Mouse (Mus musculus) heart, embryonic 16.5 days (tissue): ENCODE data around the gene Mllt6. TPM values are rescaled to one million over a fixed set of nuclear protein-coding genes. Genes with fewer than 3 reads are reported as not detected.
"Not testable (repeated sequence)": the region's sequence is repeated elsewhere in the genome, so short reads cannot be mapped to it uniquely, and the experiment has no call there.

ENCODE experiments used
- ATAC-seq: fragments of 200-750 bp; cut with Nextera tagmentation; replicated peaks from 2 replicates; pipeline ENCODE4 v1.8.0; 2017; ENCODE audit warnings: moderate number of reproducible peaks; ENCODE audit not compliant: insufficient read depth, low FRiP score; ENCODE audit errors: extremely low read depth
- H3K27ac ChIP-seq: fragments of 300-500 bp; sonication (generic); 2 replicates; pipeline ENCODE4 v1.5.1; 2014; ENCODE audit warnings: mild to moderate bottlenecking, low read length, control low read depth, moderate library complexity
- H3K27me3 ChIP-seq: fragments of 300-500 bp; sonication (generic); 2 replicates; pipeline ENCODE4 v1.6.1; 2014; ENCODE audit warnings: low read length, mixed read lengths; ENCODE audit not compliant: control insufficient read depth, insufficient read depth
- H3K36me3 ChIP-seq: fragments of 300-500 bp; sonication (generic); 2 replicates; pipeline ENCODE4 v1.6.1; 2014; ENCODE audit not compliant: control insufficient read depth, insufficient read depth
- H3K4me1 ChIP-seq: fragments of 300-500 bp; sonication (generic); 2 replicates; pipeline ENCODE4 v1.6.1; 2014; ENCODE audit warnings: low read length, mixed read lengths; ENCODE audit not compliant: control insufficient read depth, insufficient read depth
- H3K4me2 ChIP-seq: fragments of 300-500 bp; sonication (generic); 2 replicates; pipeline ENCODE4 v1.6.1; 2014; ENCODE audit warnings: low read depth, mild to moderate bottlenecking, control low read depth, low read length
- H3K4me3 ChIP-seq: fragments of 300-500 bp; sonication (generic); 2 replicates; pipeline ENCODE4 v1.5.1; 2014; ENCODE audit warnings: mild to moderate bottlenecking, control low read depth, low read length
- H3K9ac ChIP-seq: fragments of 300-500 bp; sonication (generic); 2 replicates; pipeline ENCODE4 v1.6.1; 2014; ENCODE audit warnings: low read length, control low read depth
- H3K9me3 ChIP-seq: fragments of 300-500 bp; sonication (generic); replicated peaks from 2 replicates; pipeline ENCODE4 v1.6.1; 2016; ENCODE audit warnings: low read length; ENCODE audit not compliant: control insufficient read depth
- WGBS: fragments of 180-500 bp; shearing (Covaris S2); extraction: QIAGEN DNeasy Blood & Tissue Kit; methylation state at CpG from one replicate; pipeline ENCODE4 v1.1.7; 2014; 5-methylcytosine and 5-hydroxymethylcytosine counted together
- polyA plus RNA-seq: library from polyadenylated mRNA; unstranded; fragments of >200 nt; fragmentation: Nextera tagmentation; extraction: Ambion mirVana; gene quantifications from 2 replicates; pipeline ENCODE4 v1.2.1, GENCODE M21; 2015

Gene Mllt6
- polyA plus RNA-seq, 1 experiment from 2014 or later = 2.1 TPM

DNA sequence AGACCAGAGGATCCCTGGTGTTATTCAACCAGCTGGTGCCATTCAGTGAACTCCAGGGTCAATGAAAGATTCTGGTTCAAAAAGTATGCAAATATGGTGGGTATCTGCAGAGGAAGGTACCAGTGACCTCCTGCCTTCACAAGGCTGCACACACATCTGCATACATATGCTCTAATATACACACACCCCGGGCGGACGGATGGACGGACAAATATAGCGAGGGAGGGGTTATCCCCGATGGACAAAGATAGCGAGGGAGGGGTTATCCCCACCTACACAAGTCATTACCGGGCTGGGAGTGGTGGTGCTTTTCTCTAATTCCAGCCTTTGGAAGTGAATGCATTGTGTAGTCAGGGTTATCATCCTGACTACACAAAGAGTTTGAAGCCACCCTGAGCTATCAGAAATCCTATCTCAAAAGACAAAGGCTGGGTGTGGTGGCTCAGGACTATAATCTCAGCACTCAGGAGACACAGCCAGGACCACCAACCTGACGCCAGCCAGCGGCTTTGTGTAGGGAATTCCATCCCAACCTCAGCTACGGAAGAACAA lies 27.7 kb upstream of the Mllt6 start:
- ATAC-seq = no peak
- Histone ChIP-seq H3K9ac (no peak overlapping the region), H3K4me3 (no peak overlapping the region), H3K9me3 (no peaks in the 10 kb centered on the region), H3K4me1 (no peaks in the 10 kb centered on the region), H3K36me3 (no peaks in the 10 kb centered on the region), H3K4me2 (no peak overlapping the region), H3K27ac (no peak overlapping the region), H3K27me3 (peaks cover 12% of the 10 kb centered on the region)
- 68% methylated on average over 11 of the region's 11 CpGs for WGBS

DNA sequence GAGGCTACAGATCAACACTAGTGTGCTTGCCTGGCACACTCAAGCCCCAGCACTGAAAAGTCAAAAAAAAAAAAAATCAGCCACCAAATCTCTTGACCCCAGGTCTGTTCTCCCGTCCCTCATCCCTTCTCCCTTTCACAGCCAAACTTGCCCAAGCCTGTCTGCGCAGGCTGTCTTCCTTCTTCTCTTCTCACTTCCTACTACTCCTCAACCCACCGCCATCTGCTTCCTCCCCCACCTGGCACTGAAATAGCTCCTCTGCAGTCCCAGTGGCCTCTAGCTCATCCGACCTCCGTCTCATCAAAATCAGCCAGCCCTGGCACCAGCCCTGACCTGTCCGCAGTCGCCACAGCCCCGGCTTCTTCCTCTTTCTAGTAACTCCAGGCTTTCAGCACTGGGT lies 21.5 kb upstream of the Mllt6 start:
- no peaks in the 10 kb centered on the region for H3K36me3 ChIP-seq
- H3K27ac ChIP-seq = no peak overlapping the region
- no peak overlapping the region for H3K9ac ChIP-seq

DNA sequence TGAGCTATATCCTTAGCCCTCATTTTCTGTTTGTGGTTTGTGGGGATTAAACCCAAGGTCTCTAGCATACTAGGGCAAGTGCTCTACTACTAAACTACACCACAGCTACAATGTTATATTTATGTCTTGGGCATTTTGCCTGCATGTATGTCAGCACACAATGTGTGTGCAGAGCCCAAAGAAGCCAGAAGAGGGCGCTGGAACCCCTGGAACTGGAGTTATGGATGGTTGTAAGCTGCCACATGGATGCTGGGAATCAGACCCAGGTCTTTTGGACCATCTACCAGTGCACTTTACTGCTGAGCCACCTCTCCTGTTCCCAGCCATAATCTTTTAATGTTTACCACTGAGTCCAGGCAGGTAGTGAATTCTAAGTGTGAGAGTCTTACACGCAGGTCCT lies 20.5 kb upstream of the Mllt6 start:
- Histone ChIP-seq H3K4me1 (no peaks in the 10 kb centered on the region), H3K9me3 (peaks cover 3% of the 10 kb centered on the region), H3K27ac (no peak overlapping the region), H3K27me3 (no peaks in the 10 kb centered on the region), H3K4me3 (no peak overlapping the region), H3K36me3 (no peaks in the 10 kb centered on the region), H3K4me2 (no peak overlapping the region), H3K9ac (no peak overlapping the region)
- no peak for ATAC-seq
- 54% methylated on average over 2 of the region's 2 CpGs for WGBS

More for the DNA sequence above, 21.5 kb upstream of the Mllt6 start:
- H3K9me3 ChIP-seq = peaks cover 3% of the 10 kb centered on the region
- no peak overlapping the region for H3K4me2 ChIP-seq
- no peaks in the 10 kb centered on the region for H3K4me1 ChIP-seq
- H3K4me3 ChIP-seq = no peak overlapping the region
- no peaks in the 10 kb centered on the region for H3K27me3 ChIP-seq
- ATAC-seq = no peak
- 40% methylated on average over 8 of the region's 8 CpGs for WGBS

DNA sequence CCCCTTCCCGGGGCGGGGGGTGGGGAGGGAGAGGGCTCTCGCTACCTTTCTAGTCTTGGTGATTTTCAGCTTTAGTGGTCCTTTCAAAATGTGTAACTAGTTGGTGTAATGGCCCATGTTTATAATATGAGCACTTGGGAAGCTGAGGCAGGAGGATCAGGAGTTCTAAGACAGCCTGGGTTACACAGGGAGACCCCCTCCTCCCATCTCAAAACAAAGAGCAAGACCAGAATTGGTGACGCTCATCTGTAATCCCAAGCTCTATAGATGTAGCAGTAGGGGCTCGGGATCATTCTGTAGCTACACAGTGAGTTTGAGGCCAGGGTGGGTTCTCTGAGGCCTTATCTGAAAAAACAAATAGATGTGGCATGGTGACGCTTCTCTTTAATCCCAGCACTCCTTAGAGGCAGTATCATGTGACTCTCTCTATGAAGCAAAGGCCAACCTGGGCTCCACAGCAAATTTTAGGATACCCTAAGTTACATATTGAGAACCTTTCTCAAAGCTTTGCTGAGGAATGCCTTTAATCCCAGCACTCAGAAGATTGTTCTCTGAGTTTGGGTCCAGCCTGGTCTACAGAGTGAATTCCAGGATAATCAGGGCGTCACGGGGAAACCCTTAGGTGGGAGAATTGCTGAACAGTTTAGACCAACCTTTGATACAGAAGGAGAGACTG lies 19.7 kb upstream of the Mllt6 start:
- H3K27ac ChIP-seq = no peak overlapping the region
- no peak overlapping the region for H3K4me2 ChIP-seq
- no peak for ATAC-seq
- H3K9me3 ChIP-seq = peaks cover 3% of the 10 kb centered on the region
- H3K4me3 ChIP-seq = no peak overlapping the region
- H3K9ac ChIP-seq = no peak overlapping the region
- no peaks in the 10 kb centered on the region for H3K36me3 ChIP-seq
- no peaks in the 10 kb centered on the region for H3K27me3 ChIP-seq
- WGBS = 72% methylated on average over 8 of the region's 8 CpGs
- H3K4me1 ChIP-seq = no peaks in the 10 kb centered on the region

DNA sequence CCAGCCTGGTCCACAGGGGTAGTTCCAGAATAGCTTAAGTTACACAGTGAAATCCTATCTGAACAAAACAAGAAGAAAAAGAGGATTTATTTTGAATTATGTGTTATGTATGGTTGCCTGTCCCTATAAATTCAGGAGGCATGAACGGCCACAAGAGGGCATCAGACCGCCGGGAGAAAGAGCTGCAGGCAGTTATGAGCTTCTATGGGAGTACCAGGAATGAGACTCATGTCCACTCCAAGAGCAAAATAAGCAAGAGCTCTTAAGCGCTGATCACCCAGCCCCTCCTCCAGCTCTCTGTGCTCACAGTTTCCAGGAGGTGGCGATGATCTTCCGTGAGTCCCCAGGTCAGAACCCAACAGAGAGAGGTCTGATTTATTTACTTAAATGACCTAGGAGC lies 18.4 kb upstream of the Mllt6 start:
- no peaks in the 10 kb centered on the region for H3K4me1 ChIP-seq
- no peak overlapping the region for H3K9ac ChIP-seq
- H3K36me3 ChIP-seq = no peaks in the 10 kb centered on the region
- WGBS = 4% methylated on average over 6 of the region's 6 CpGs
- H3K4me2 ChIP-seq = no peak overlapping the region
- H3K4me3 ChIP-seq = no peak overlapping the region
- no peak for ATAC-seq
- no peaks in the 10 kb centered on the region for H3K27me3 ChIP-seq
- H3K9me3 ChIP-seq = peaks cover 3% of the 10 kb centered on the region
- H3K27ac ChIP-seq = no peak overlapping the region

DNA sequence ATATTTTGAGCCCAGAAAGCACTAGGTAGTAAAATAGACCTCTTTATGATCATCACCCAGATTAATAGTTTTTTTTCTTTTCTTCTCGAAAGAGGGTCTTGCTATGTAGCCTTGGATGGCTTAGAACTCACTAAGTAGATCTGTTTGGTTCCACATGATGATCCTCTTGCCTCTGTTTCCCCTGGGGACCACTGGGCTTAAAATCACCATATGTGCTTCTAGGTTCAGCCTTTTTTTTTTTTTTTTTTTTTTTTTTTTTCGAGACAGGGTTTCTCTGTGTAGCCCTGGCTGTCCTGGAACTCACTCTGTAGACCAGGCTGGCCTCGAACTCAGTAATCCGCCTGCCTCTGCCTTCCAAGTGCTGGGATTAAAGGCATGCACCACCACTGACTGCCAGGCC lies 14.7 kb upstream of the Mllt6 start:
- WGBS = 84% methylated on average over 3 of the region's 4 CpGs
- H3K9me3 ChIP-seq, H3K4me2 ChIP-seq, H3K27me3 ChIP-seq, ATAC-seq, H3K4me3 ChIP-seq, H3K9ac ChIP-seq, H3K27ac ChIP-seq, H3K36me3 ChIP-seq, H3K4me1 ChIP-seq: not testable (repeated sequence)

DNA sequence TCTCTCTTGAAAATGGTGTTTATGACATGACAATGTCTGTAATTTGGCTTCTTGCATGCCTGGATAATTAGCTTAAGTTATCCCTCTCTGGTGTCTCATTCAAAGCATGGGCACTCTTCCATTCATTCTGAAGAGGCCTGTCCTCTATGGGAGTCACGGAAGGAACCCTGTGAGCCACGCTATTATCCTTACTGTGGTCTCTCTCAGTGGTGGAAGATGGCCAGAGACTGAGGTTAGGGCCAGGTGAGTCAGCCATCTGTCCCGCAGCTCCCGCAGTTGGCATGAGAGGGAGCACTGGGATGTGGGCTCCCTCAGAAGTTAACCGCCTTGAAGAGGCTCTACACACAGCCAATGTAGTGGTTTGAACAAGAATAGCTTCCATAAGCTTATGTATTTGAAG lies 12.9 kb upstream of the Mllt6 start:
- H3K9me3 ChIP-seq = no peaks in the 10 kb centered on the region
- H3K4me3 ChIP-seq = no peak overlapping the region
- no peaks in the 10 kb centered on the region for H3K4me1 ChIP-seq
- H3K36me3 ChIP-seq = no peaks in the 10 kb centered on the region
- no peaks in the 10 kb centered on the region for H3K27me3 ChIP-seq
- 63% methylated on average over 5 of the region's 5 CpGs for WGBS
- ATAC-seq = no peak
- no peak overlapping the region for H3K4me2 ChIP-seq
- H3K9ac ChIP-seq = no peak overlapping the region
- H3K27ac ChIP-seq = no peak overlapping the region

DNA sequence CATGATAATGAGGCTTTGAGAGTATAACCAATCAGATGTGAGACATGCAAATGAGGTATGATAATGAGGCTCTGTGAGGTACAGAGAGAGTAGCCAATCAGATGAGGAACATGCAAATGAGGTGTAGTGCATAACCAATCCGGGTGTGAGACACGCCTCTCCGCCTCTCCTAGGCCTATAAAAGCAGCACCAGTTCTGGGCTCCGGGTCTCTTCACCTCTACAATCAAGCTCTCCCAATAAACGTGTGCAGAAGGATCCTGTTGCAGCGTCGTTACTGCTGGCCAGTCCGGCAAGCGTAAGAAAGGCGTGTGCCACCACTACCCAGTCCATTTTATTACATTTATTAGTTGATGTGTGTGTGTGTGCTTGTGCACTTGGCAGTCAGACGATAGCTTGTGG lies 9.8 kb upstream of the Mllt6 start:
- H3K27me3 ChIP-seq, ATAC-seq, H3K36me3 ChIP-seq, H3K9me3 ChIP-seq, H3K4me3 ChIP-seq, H3K4me2 ChIP-seq, H3K9ac ChIP-seq, H3K27ac ChIP-seq: not testable (repeated sequence)
- WGBS = 91% methylated on average over 11 of the region's 11 CpGs
- peaks cover 10% of the 10 kb centered on the region for H3K4me1 ChIP-seq

DNA sequence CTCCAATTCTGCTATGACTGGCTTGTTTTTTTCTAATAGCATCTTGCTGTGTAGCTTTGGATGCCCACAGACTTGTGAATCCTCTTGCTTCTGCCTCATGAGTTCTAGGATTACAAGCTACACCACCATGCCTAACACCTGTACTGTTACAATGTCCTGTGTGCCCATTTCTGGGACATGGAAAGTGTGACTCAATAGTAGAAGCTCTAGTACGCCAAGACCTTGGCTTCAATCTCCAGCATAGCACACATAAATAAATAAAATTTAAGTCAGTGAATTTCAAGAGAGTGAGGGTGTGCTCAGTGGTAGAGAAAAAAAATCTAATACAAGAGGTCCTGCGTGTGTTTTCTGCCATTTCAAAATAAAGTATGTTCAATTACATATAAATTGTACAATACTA lies 9.0 kb upstream of the Mllt6 start:
- Histone ChIP-seq H3K9me3 (no peaks in the 10 kb centered on the region), H3K4me1 (peaks cover 19% of the 10 kb centered on the region), H3K4me2 (no peak overlapping the region), H3K4me3 (no peak overlapping the region), H3K36me3 (no peaks in the 10 kb centered on the region), H3K27me3 (no peaks in the 10 kb centered on the region), H3K27ac (no peak overlapping the region), H3K9ac (no peak overlapping the region)
- WGBS = 82% methylated on average over 2 of the region's 2 CpGs
- no peak for ATAC-seq
